Comparison of ENCODE assay signal across 8 mouse cellular contexts in the genomic region with DNA sequence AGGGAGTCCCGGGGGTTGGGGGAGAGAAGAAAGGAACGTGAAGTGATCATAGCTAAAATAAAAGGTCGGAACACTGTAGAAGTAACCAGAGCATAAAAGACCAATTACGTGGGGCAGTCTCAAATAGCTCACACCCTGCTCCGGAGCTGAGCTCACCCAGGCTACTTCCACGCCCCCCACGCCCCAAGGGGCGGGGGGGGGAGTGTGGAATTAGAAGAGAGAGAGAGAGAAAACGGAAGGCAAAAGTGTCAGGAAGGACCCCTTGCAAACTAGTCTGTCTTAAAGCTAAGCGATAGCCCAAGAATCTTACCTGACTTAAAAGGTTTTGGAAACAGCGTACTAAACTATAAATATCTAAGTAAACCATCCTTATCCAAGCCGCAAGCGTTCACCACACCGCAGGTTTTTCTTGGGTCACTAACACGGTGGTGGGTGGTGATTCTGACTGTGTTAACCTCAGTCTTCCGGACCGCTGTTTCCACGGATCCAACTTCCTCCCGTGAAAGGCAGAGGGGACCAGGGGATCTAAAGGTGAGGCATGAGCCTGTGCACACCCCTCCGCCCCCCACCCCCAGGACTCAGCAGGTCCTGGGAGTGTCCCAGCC. TPM values are rescaled to one million over a fixed set of nuclear protein-coding genes. Genes with fewer than 3 reads are reported as not detected.
DNase-seq lines count a peak whose midpoint lies in the region; ATAC-seq and TF ChIP-seq lines count a peak whose summit lies in the region.

No protein-coding gene starts in this region.

- no peaks in the 10 kb centered on the region for H3K9me3 ChIP-seq in heart, embryonic 15.5 days (replicated peaks)
- H3K9me3 ChIP-seq in forebrain, postnatal 0 days (ENCODE audit: low read length): no peaks in the 10 kb centered on the region
- H3K9me3 ChIP-seq in midbrain, embryonic 10.5 days (replicated peaks): no peaks in the 10 kb centered on the region

- H3K4me1 ChIP-seq in heart, embryonic 15.5 days (replicated peaks): peaks cover 36% of the 10 kb centered on the region
- H3K4me1 ChIP-seq in forebrain, postnatal 0 days (ENCODE audit: insufficient read depth): 0 out of 2 replicates have a peak, but pooled peaks cover 3% of the 10 kb centered on the region
- H3K4me1 ChIP-seq in midbrain, embryonic 10.5 days: peaks cover 98% of the 10 kb centered on the region

- H3K4me2 ChIP-seq in heart, embryonic 15.5 days: peak overlapping the region; percentile 99
- H3K4me2 ChIP-seq in forebrain, postnatal 0 days (ENCODE audit: low read depth): peak overlapping the region; percentile 89; the same call in 1 of the 2 replicates

- under 1% methylated on average over 20 of the region's 20 CpGs for WGBS in heart, embryonic 15.5 days
- under 1% methylated on average over 20 of the region's 20 CpGs for WGBS in forebrain, postnatal 0 days
- under 1% methylated on average over 20 of the region's 20 CpGs for WGBS in midbrain, embryonic 10.5 days

- intact Hi-C loops in heart, postnatal 10 days (cut with DNase I): no loop called here

- DNase-seq in heart, postnatal 10 days: no peak
- DNase-seq in ZHBTc4 (ENCODE audit: low read depth, low spot score) (peak; percentile 54), MN1 (ENCODE audit: low spot score) (no peak)
- no peak for DNase-seq in forebrain, postnatal 0 days
- peak; percentile 52 for DNase-seq in midbrain, embryonic 10.5 days (ENCODE audit: low spot score)
- no peak for DNase-seq in urinary bladder, postnatal 36 days (ENCODE audit: low spot score in 2 of 2)
- DNase-seq in testis, postnatal 14 days (ENCODE audit: low spot score): no peak

- no peak for TF ChIP-seq CTCF in forebrain, postnatal 0 days (IDR thresholded peaks at IDR 0.05; ENCODE audit: low read depth)

- no peak overlapping the region for H3K27ac ChIP-seq in heart, embryonic 15.5 days
- no peak overlapping the region for H3K27ac ChIP-seq in forebrain, postnatal 0 days (ENCODE audit: low read depth, low read length)
- peak overlapping the region; percentile 98 for H3K27ac ChIP-seq in midbrain, embryonic 10.5 days (replicated peaks)

- peak overlapping the region; percentile 65 for H3K4me3 ChIP-seq in heart, embryonic 15.5 days
- H3K4me3 ChIP-seq in forebrain, postnatal 0 days (ENCODE audit: low read depth, low read length): peak overlapping the region; percentile 43; the same call in 1 of the 2 replicates
- peak overlapping the region; percentile 93 for H3K4me3 ChIP-seq in midbrain, embryonic 10.5 days

- ATAC-seq in heart, embryonic 15.5 days (replicated peaks; ENCODE audit: insufficient number of reproducible peaks, insufficient read depth, low FRiP score, low read depth): no peak
- ATAC-seq in forebrain, postnatal 0 days: no peak

- peaks cover 100% of the 10 kb centered on the region for H3K27me3 ChIP-seq in heart, embryonic 15.5 days
- peaks cover 80% of the 10 kb centered on the region for H3K27me3 ChIP-seq in forebrain, postnatal 0 days (ENCODE audit: insufficient read depth, low read length)
- H3K27me3 ChIP-seq in midbrain, embryonic 10.5 days (ENCODE audit: low read depth, poor library complexity, severe bottlenecking): peaks cover 68% of the 10 kb centered on the region

- H3K9ac ChIP-seq in heart, embryonic 15.5 days: no peak overlapping the region
- H3K9ac ChIP-seq in forebrain, postnatal 0 days: no peak overlapping the region

- H3K36me3 ChIP-seq in heart, embryonic 15.5 days: no peaks in the 10 kb centered on the region
- no peaks in the 10 kb centered on the region for H3K36me3 ChIP-seq in forebrain, postnatal 0 days (ENCODE audit: insufficient read depth)
- peaks cover 22% of the 10 kb centered on the region for H3K36me3 ChIP-seq in midbrain, embryonic 10.5 days

RNA-seq across cellular contexts. Expression of a gene that starts 1.8 kb away (rescaled TPM):
- 0.23 and 0.30 TPM in 2 replicates for polyA plus RNA-seq in heart, embryonic 15.5 days (2015; fragmentation: Nextera tagmentation; extraction: Ambion mirVana)
- under 1 TPM; 0.17 to 0.25 TPM for total RNA-seq in heart, postnatal 10 days (2021)
- total RNA-seq in forebrain, postnatal 0 days (2014; rRNA removed): 4.8 and 9.2 TPM in 2 replicates
- polyA plus RNA-seq in forebrain, postnatal 0 days (2015; fragmentation: Nextera tagmentation; extraction: Ambion mirVana): 1.1 and 2.2 TPM in 2 replicates
- 14.0 and 15.0 TPM in 2 replicates for polyA plus RNA-seq in midbrain, embryonic 10.5 days (2016; fragmentation: Nextera tagmentation; extraction: Ambion mirVana)

Comparison
In these comparisons a context has a peak if more than half of its experiments do, and no peak if none do; other contexts are left out.
1. H3K4me3 ChIP-seq: peak in every context shown above with its lines; median percentile 93 in midbrain, embryonic 10.5 days; 65 in heart, embryonic 15.5 days; 43 in forebrain, postnatal 0 days.
2. DNase-seq: peak in ZHBTc4 (single experiment) and midbrain, embryonic 10.5 days (single experiment); none in heart, postnatal 10 days (0 of 2), forebrain, postnatal 0 days (single experiment), urinary bladder, postnatal 36 days (0 of 2), testis, postnatal 14 days (single experiment) and MN1 (single experiment).